14 mouse cellular contexts compared by ENCODE assay signal in the genomic region with DNA sequence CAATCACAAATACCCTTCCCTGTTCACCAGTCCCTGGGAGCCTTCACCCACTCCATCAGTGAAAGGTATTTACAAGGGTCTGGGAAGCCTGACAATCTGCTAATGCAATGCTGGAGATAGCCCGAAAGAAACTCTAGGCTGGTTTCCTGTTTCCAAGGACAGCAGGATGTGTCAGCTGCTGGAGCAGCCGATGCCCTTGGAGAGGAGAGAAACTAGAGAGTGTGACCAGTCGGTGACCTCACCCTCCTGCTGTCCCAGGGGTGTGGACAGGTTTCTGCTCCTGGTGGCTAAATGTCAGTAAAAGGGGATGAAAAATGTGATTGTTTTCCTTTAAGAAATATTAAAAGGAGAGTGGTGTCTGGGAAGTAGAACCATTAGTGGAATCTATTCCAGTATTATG. TPM values are rescaled to one million over a fixed set of nuclear protein-coding genes. Genes with fewer than 3 reads are reported as not detected.
A peak's percentile ranks its signal among the peaks of the same experiment; 100 is the strongest.
DNase-seq lines count a peak whose midpoint lies in the region; ATAC-seq and TF ChIP-seq lines count a peak whose summit lies in the region.
"Had no signal": no experiment of that assay in that cellular context is flagged by ENCODE, and none has a peak within 500 bp of the region (broad histone marks: within the 10 kb centered on the region; RNA-seq: fewer than 3 reads in every experiment).

No protein-coding gene starts in this region.

- 4% methylated on average over 3 of the region's 3 CpGs for WGBS in heart, embryonic 12.5 days
- 12% methylated on average over 3 of the region's 3 CpGs for WGBS in lung, embryonic 14.5 days
- WGBS in lung, adult 2 months = 20% methylated on average over 3 of the region's 3 CpGs
- 55% methylated on average over 3 of the region's 3 CpGs for WGBS in hindbrain, embryonic 16.5 days

- H3K4me2 ChIP-seq in heart, embryonic 12.5 days = no peak overlapping the region
- no peak overlapping the region for H3K4me2 ChIP-seq in lung, embryonic 14.5 days
- no peak overlapping the region for H3K4me2 ChIP-seq in hindbrain, embryonic 16.5 days (ENCODE audit: low read length)
- H3K4me2 ChIP-seq: forebrain, embryonic 12.5 days; hindbrain, embryonic 15.5 days; lung, embryonic 15.5 days had no signal

- no peak for TF ChIP-seq POLR2A in lung, adult 2 months (IDR thresholded peaks at IDR 0.05; ENCODE audit: borderline replicate concordance, extremely low read depth, low read depth, low read length)

- ATAC-seq in heart, embryonic 12.5 days (ENCODE audit: insufficient number of reproducible peaks, low FRiP score) = peak; percentile 53; the same call in 1 of the 2 replicates
- no peak for ATAC-seq in lung, embryonic 14.5 days (ENCODE audit: insufficient read depth)
- ATAC-seq in hindbrain, embryonic 16.5 days = peak; percentile 44; the same call in 1 of the 2 replicates
- no peak for ATAC-seq in erythroblast, adult 5-6 weeks (replicated peaks; ENCODE audit: low FRiP score, poor library complexity, severe bottlenecking)

- H3K27me3 ChIP-seq in heart, embryonic 12.5 days (replicated peaks) = no peaks in the 10 kb centered on the region
- no peaks in the 10 kb centered on the region for H3K27me3 ChIP-seq in lung, embryonic 14.5 days (ENCODE audit: insufficient read depth, low read length)
- H3K27me3 ChIP-seq in hindbrain, embryonic 16.5 days (replicated peaks; ENCODE audit: control insufficient read depth, insufficient read depth, low read length) = no peaks in the 10 kb centered on the region
- H3K27me3 ChIP-seq: CH12.LX; forebrain, embryonic 12.5 days; hindbrain, embryonic 15.5 days; lung, embryonic 15.5 days had no signal

- no peaks in the 10 kb centered on the region for H3K9me3 ChIP-seq in heart, embryonic 12.5 days (replicated peaks)
- no peaks in the 10 kb centered on the region for H3K9me3 ChIP-seq in lung, embryonic 14.5 days (ENCODE audit: low read depth, low read length)
- no peaks in the 10 kb centered on the region for H3K9me3 ChIP-seq in hindbrain, embryonic 16.5 days (ENCODE audit: control insufficient read depth, low read length)
- H3K9me3 ChIP-seq: forebrain, embryonic 12.5 days; hindbrain, embryonic 15.5 days; lung, embryonic 15.5 days had no signal

- no peak for DNase-seq in heart, adult 8-10 months (ENCODE audit: low spot score)
- peak; percentile 34 for DNase-seq in lung, embryonic 14.5 days
- DNase-seq in lung, adult 2 months = no peak
- DNase-seq in MN1 (ENCODE audit: low spot score) = peak; percentile 63
- DNase-seq in urinary bladder, postnatal 14 days (ENCODE audit: low spot score) = no peak

- H3K4me3 ChIP-seq in heart, embryonic 12.5 days = no peak overlapping the region
- no peak overlapping the region for H3K4me3 ChIP-seq in lung, embryonic 14.5 days (ENCODE audit: low read depth, low read length)
- H3K4me3 ChIP-seq in lung, adult 2 months (replicated peaks; ENCODE audit: extremely low read depth, low read depth, low read length) = no peak overlapping the region
- no peak overlapping the region for H3K4me3 ChIP-seq in hindbrain, embryonic 16.5 days (ENCODE audit: low read length)
- H3K4me3 ChIP-seq: forebrain, embryonic 12.5 days; gastrocnemius, adult 2 months; hindbrain, embryonic 15.5 days; lung, embryonic 15.5 days had no signal

- H3K27ac ChIP-seq in heart, embryonic 12.5 days (ENCODE audit: poor library complexity, severe bottlenecking) = peak overlapping the region; percentile 70
- H3K27ac ChIP-seq in lung, embryonic 14.5 days (ENCODE audit: low read depth) = no peak overlapping the region
- H3K27ac ChIP-seq in hindbrain, embryonic 16.5 days (ENCODE audit: low read depth, low read length) = no peak overlapping the region
- H3K27ac ChIP-seq: forebrain, embryonic 12.5 days; gastrocnemius, adult 2 months; hindbrain, embryonic 15.5 days; lung, embryonic 15.5 days had no signal

- TF ChIP-seq CTCF in lung, embryonic 14.5 days (IDR thresholded peaks at IDR 0.05; ENCODE audit: low read depth) = no peak
- no peak for TF ChIP-seq CTCF in lung, adult 2 months (IDR thresholded peaks at IDR 0.05; ENCODE audit: insufficient read depth, low read length)

- H3K4me1 ChIP-seq in heart, embryonic 12.5 days (replicated peaks) = peaks cover 16% of the 10 kb centered on the region
- peaks cover 4% of the 10 kb centered on the region; the same call in 1 of the 2 replicates for H3K4me1 ChIP-seq in lung, embryonic 14.5 days (ENCODE audit: insufficient read depth)
- H3K4me1 ChIP-seq in lung, adult 2 months (ENCODE audit: control insufficient read depth, insufficient read depth, low read length) = peaks cover 2% of the 10 kb centered on the region; the same call in 1 of the 2 replicates
- H3K4me1 ChIP-seq in hindbrain, embryonic 16.5 days (ENCODE audit: control insufficient read depth, insufficient read depth, low read depth, low read length) = no peaks in the 10 kb centered on the region; the same call in 1 of the 2 replicates
- H3K4me1 ChIP-seq: hindbrain, embryonic 15.5 days had no signal

- no peaks in the 10 kb centered on the region for H3K36me3 ChIP-seq in heart, embryonic 12.5 days
- no peaks in the 10 kb centered on the region for H3K36me3 ChIP-seq in lung, embryonic 14.5 days (ENCODE audit: insufficient read depth)
- H3K36me3 ChIP-seq in hindbrain, embryonic 16.5 days (ENCODE audit: control insufficient read depth, insufficient read depth, low read length) = no peaks in the 10 kb centered on the region
- H3K36me3 ChIP-seq: forebrain, embryonic 12.5 days; hindbrain, embryonic 15.5 days; lung, embryonic 15.5 days had no signal

- H3K9ac ChIP-seq in heart, embryonic 12.5 days = no peak overlapping the region
- H3K9ac ChIP-seq in lung, embryonic 14.5 days = no peak overlapping the region
- H3K9ac ChIP-seq in hindbrain, embryonic 16.5 days (ENCODE audit: low read depth, low read length) = no peak overlapping the region
- H3K9ac ChIP-seq: forebrain, embryonic 12.5 days; hindbrain, embryonic 15.5 days; lung, embryonic 15.5 days had no signal

RNA-seq across cellular contexts. Expression of a gene that starts 28.4 kb away (rescaled TPM):
- 35.2 and 36.7 TPM in 2 replicates for polyA plus RNA-seq in heart, embryonic 12.5 days (2016; fragmentation: Nextera tagmentation; extraction: Ambion mirVana)
- total RNA-seq in heart, adult 8-10 months (2022) = 1 to 10 TPM; 6.3 to 9.3 (median 7.5) TPM
- polyA plus RNA-seq in lung, embryonic 14.5 days (2014; fragmentation: Nextera tagmentation; extraction: Ambion mirVana) = 30.1 and 35.1 TPM in 2 replicates
- polyA plus RNA-seq in lung, adult 2 months (2012; rRNA removed) = 16.1 and 20.7 TPM in 2 replicates
- 119 and 132 TPM in 2 replicates for polyA plus RNA-seq in hindbrain, embryonic 16.5 days (2015; fragmentation: Nextera tagmentation; extraction: Ambion mirVana)
- not detected in 2 replicates for total RNA-seq in erythroblast, adult 5-6 weeks (2015; ENCODE audit: low replicate concordance)
- not detected in 2 replicates for total RNA-seq in erythroblast, adult 5-6 weeks (2017; ENCODE audit: low replicate concordance)
- total RNA-seq: CH12.LX; common myeloid progenitor, adult 5-6 weeks had no signal

Comparison
In these comparisons a context has a peak if more than half of its experiments do, and no peak if none do; other contexts are left out.
1. DNase-seq: peak in lung, embryonic 14.5 days (single experiment) and MN1 (single experiment); none in heart, adult 8-10 months (single experiment), lung, adult 2 months (single experiment) and urinary bladder, postnatal 14 days (single experiment).
2. ATAC-seq: peak in heart, embryonic 12.5 days (single experiment) and hindbrain, embryonic 16.5 days (single experiment); none in lung, embryonic 14.5 days (single experiment) and erythroblast, adult 5-6 weeks (single experiment).